Mouse (Mus musculus) gastrocnemius, adult 2 months (tissue): Measurements from ENCODE around the gene Lamb2. TPM values are rescaled to one million over a fixed set of nuclear protein-coding genes. Genes with fewer than 3 reads are reported as not detected.

Source experiments
- DNase-seq: peaks from one replicate; pipeline ENCODE4 v3.0.0; 2022
- H3K27ac ChIP-seq: fragments of 200-600 bp; 2 replicates; pipeline ENCODE4 v1.8.1; 2022; ENCODE audit warnings: mild to moderate bottlenecking
- H3K4me3 ChIP-seq: fragments of 200-600 bp; 2 replicates; pipeline ENCODE4 v1.8.1; 2022; ENCODE audit warnings: mild to moderate bottlenecking, moderate library complexity
- CTCF ChIP-seq: fragments of 200-600 bp; IDR thresholded peaks from 2 replicates; pipeline ENCODE4 v1.8.1; 2022; ENCODE audit warnings: antibody characterized with exemption, mild to moderate bottlenecking, moderate library complexity
- intact Hi-C: fragments of 180-260 bp; cut with DNase I; formaldehyde crosslinking; loops from one replicate; pipeline ENCODE4 v1.15.1; 2025
- total RNA-seq, 2 experiments: library from RNA; stranded (reverse); gene quantifications; 2 replicates each; pipeline ENCODE4 v1.2.3; 2021

Gene Lamb2
- total RNA-seq, 2 experiments from 2014 or later: 104 to 171 TPM

GRCm38 (mm10) chr9:108452291-108452906, 27.1 kb upstream of the Lamb2 start:
- Histone ChIP-seq H3K4me3 (peak overlapping the region; percentile 73), H3K27ac (peak overlapping the region; percentile 79)
- intact Hi-C loops: loop anchor here (10.0 kb wide), 1 partner anchor 68 kb away; no protein-coding TSS in a partner anchor
- TF ChIP-seq CTCF: no peak; the same call in 1 of the 2 replicates
- DNase-seq: peak; percentile 92

DNA sequence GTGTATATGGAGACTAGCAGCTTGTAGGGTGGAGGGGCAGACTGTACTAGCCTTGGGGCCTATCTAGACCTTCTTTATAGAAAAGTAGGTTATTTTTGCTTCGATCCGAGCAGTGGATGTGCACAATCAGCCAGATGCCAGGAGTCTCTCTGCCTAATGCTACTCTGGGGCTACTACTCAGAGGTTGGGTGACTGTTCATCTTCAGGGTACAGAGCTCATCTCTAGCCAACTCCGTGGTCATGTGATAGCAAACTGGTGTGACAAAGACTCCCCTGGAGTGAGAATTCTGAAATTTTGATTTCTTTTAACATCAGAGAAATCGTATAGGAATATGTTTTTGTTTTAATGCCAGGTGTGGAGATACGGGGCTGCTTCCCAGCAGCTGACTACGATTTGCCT, 26.6 kb upstream of the Lamb2 start:
- TF ChIP-seq CTCF: no peak
- DNase-seq: no peak
- H3K27ac ChIP-seq: peak overlapping the region; percentile 79
- H3K4me3 ChIP-seq: peak overlapping the region; percentile 73
- intact Hi-C loops: loop anchor here (10.0 kb wide), 1 partner anchor 68 kb away; no protein-coding TSS in a partner anchor

GRCm38 (mm10) chr9:108453458-108453857, 26.1 kb upstream of the Lamb2 start:
- H3K27ac ChIP-seq: no peak overlapping the region

GRCm38 (mm10) chr9:108454429-108454828, 25.1 kb upstream of the Lamb2 start:
- no peak for TF ChIP-seq CTCF
- Histone ChIP-seq H3K4me3 (no peak overlapping the region), H3K27ac (no peak overlapping the region)
- DNase-seq: no peak
- intact Hi-C loops: loop anchor here (10.0 kb wide), 1 partner anchor 70 kb away; no protein-coding TSS in a partner anchor

More at GRCm38 (mm10) chr9:108453458-108453857, 26.1 kb upstream of the Lamb2 start:
- no peak for DNase-seq
- TF ChIP-seq CTCF: no peak
- H3K4me3 ChIP-seq: no peak overlapping the region
- intact Hi-C loops: loop anchor here (10.0 kb wide), 1 partner anchor 69 kb away; no protein-coding TSS in a partner anchor

DNA sequence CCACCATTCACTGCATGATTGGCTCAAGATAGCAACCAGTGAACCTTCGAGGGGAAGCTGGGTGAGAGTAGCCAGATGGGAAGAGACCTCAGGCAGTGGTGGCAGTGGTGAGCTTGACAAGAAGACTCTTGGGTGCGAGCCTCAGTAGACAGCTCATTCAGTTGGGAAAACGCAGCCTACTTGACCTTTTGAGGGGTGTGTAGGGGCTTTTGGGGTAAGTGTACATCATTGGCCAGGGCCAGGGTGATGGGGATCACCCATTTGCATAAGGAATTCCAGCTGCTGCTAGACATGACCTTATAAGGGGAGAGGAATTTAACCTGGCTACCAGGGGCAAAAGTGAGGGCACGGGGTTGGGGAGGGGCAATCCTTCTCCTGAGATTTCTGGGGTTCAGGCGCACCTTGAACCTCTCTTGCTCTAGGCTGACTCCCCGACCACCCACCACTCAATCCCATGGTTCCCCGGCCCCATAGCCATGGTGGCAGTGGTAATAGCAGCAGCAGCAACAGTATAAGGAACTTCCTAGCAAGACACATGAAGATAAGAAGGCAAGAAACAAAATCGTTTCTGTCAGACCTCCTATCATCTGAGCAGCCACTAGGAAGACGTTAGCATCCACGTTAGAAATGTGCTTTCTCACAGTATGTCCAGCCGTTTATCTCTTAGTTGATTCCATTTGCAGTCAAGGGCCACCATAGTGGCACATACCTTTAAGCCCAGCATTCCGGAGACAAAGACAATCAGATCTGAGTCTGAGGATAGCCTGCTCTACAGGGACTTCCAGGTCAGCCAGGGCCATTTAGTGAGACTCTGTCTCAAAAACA, 23.6 kb upstream of the Lamb2 start:
- no peak for TF ChIP-seq CTCF

DNA sequence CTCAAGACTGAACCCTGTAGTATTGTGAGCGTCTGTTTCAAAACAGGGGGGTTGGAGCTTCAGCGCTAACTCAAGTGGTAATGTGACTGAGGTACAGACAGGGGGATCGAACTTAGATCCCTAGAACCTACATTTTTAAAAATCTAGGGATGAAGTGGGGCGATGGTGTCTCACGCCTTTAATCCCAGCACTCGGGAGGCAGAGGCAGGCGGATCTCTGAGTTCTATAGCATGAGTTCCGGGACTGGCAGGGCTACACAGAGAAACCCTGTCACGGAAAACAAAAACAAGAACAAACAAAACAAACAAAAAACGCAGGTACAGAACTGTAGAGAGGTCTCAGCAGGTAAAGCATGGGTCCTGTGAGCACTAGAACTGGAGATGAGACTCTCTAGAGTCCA, 22.6 kb upstream of the Lamb2 start:
- H3K27ac ChIP-seq: no peak overlapping the region
- TF ChIP-seq CTCF: no peak
- H3K4me3 ChIP-seq: no peak overlapping the region
- DNase-seq: no peak
- intact Hi-C loops: loop anchor here (10.0 kb wide), 1 partner anchor 72 kb away; no protein-coding TSS in a partner anchor

More for the DNA sequence above, 23.6 kb upstream of the Lamb2 start:
- DNase-seq: no peak
- Histone ChIP-seq H3K4me3 (no peak overlapping the region), H3K27ac (no peak overlapping the region)
- intact Hi-C loops: loop anchor here (10.0 kb wide), 1 partner anchor 71 kb away; no protein-coding TSS in a partner anchor

GRCm38 (mm10) chr9:108459939-108460318, 19.6 kb upstream of the Lamb2 start:
- H3K4me3 ChIP-seq: peak overlapping the region; percentile 100
- H3K27ac ChIP-seq: peak overlapping the region; percentile 94
- no peak for DNase-seq
- TF ChIP-seq CTCF: no peak
- intact Hi-C loops: loop anchor here (5.0 to 10.0 kb wide), 2 partner anchors 52 to 75 kb away; no protein-coding TSS in a partner anchor

DNA sequence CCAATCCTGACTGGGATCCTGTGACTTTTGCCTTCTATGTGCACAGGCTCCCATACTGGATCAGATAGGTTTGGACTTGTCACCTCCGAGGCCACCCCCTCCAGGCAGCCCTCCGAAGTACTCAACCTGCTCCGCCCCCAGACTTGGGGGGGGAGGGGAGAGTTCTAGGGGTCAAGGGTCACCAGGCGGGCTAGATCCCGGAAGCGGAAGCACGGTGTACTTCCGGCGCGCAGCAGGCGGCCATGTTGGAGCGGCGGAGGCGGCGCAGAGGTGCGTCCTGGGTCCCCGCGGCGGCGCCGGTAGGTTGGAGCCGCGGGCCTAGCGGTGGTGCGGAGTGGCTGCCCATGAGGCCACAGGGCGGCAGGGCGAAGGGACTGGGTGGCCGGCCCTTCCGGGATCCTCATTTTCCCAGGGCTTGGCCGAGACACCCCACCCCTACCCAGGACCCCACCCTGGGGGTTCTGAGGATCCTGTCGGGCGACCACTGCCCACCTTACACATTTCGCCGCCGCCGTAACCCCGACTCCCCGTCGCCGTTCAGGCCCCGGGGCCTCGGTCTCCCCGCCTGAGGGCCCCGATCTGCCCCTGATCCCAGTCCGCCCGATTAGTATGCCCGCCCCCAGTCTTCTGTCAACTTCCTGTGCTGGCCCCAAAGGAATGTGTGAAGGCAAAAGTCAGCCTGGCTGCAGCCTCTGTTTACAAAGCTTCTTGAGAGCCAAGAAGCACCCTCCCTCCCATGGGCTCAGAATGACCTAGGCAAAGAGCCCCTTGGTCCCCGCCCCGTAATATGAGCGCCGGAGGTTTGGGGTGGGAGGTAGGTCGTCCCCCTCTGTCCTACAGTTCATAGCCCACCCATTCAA, 19.0 kb upstream of the Lamb2 start, which contains the start of gene Ccdc71:
TSS of gene Ccdc71 (plus strand) at position 209 of the 860 bp plus-strand sequence.
- DNase-seq: peak; percentile 92
- 0 out of 2 replicates have a peak, but pooled peaks have one; percentile 4 for TF ChIP-seq CTCF
- H3K27ac ChIP-seq: peak within 1 kb of the TSS; percentile 94
- intact Hi-C loops: loop anchor here (5.0 kb wide), 1 partner anchor 52 kb away; no protein-coding TSS in a partner anchor
- peak within 1 kb of the TSS; percentile 100 for H3K4me3 ChIP-seq

DNA sequence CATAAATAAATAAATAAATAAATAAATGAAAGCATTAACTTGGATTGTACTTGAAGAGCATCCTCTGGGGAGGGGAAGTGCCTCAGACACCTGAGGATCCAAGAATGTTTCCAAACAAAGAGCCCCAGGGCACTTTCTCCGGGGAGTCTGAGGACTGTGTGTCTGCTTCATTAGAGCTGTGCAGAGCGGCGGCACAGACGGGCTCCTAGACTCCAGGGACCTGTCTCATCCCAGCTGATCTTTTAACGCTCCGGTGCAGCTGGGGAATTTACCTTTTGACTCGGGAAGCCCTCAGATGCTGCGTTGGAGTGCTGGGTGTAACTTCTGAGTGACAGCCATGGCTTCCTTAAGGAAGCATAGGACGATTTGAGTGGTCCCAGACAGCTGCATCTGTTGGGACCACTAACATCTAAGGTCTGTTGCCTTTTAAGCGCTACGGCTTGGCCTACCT, 18.3 kb upstream of the Lamb2 start, which contains the start of gene Klhdc8b:
TSS of gene Klhdc8b (minus strand) at position 401 of the 451 bp plus-strand sequence.
- Histone ChIP-seq H3K27ac (peak within 1 kb of the TSS; percentile 94), H3K4me3 (peak within 1 kb of the TSS; percentile 100)
- no peak for TF ChIP-seq CTCF
- intact Hi-C loops: loop anchor here (5.0 kb wide), 1 partner anchor 51 kb away; no protein-coding TSS in a partner anchor
- DNase-seq: no peak

DNA sequence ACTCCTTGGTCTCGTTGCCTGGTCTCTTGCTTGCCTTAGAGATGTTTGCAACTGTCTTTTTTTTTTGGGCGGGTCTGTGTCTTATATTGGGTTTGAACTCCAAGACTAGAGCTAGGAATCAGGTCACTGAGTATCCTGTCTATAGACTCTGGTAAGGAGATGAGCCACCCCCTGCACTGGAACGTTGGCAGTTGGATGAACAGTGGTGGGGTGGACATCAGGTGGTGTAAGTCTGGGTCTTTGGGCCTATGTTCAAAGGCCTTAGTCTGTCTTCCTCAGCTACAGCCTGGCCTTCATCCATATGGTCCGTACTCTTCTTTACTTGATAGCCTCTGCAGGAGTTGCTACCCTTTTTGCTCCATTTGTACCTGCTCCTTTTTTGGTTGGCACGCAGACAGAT, 17.9 kb upstream of the Lamb2 start:
- Histone ChIP-seq H3K27ac (peak overlapping the region; percentile 94), H3K4me3 (peak overlapping the region; percentile 100)
- TF ChIP-seq CTCF: no peak
- no peak for DNase-seq
- intact Hi-C loops: loop anchor here (5.0 kb wide), 1 partner anchor 51 kb away; no protein-coding TSS in a partner anchor

DNA sequence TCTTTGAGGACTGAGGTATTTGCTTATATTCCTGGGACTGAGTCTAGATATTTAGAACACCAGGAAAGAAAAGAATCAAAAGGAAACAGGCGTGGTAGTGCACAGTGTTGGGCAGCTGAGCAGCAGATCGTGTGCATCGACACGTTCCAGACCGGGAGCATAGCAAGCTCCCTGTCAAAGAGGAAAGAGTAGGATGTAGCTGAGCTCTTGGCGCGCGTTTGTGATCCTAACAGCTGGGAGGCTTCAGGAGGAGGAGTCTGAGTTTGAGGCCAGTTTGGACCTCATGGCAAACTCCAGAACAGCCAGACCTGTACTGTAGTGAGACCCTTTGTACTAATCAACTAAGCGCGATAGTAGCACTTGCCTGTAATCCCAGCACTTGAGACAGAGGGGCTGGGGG, 17.3 kb upstream of the Lamb2 start:
- intact Hi-C loops: loop anchor here (5.0 kb wide), 1 partner anchor 50 kb away; no protein-coding TSS in a partner anchor
- no peak for TF ChIP-seq CTCF
- DNase-seq: no peak
- peak overlapping the region; percentile 28 for H3K27ac ChIP-seq
- peak overlapping the region; percentile 100 for H3K4me3 ChIP-seq
